Mouse (Mus musculus) heart, adult 2 months (tissue): ENCODE measurements around the gene Trmt1. TPM values are rescaled to one million over a fixed set of nuclear protein-coding genes. Genes with fewer than 3 reads are reported as not detected.
A peak's percentile ranks its signal among the peaks of the same experiment; 100 is the strongest.

ENCODE experiments used
- DNase-seq, 2 experiments: peaks; one replicate each; pipeline ENCODE4 v3.0.0; 2021
- H3K27ac ChIP-seq: fragments of 200-600 bp; 2 replicates; pipeline ENCODE4 v1.8.1; 2022
- H3K27me3 ChIP-seq: fragments of 200-500 bp; 2 replicates; pipeline ENCODE4 v1.6.1; 2012; ENCODE audit warnings: mild to moderate bottlenecking, low read length, inconsistent platforms, mixed read lengths; ENCODE audit not compliant: control insufficient read depth, insufficient read depth
- H3K36me3 ChIP-seq: fragments of 200-500 bp; 2 replicates; pipeline ENCODE4 v1.6.1; 2012; ENCODE audit warnings: low read length, inconsistent platforms; ENCODE audit not compliant: control insufficient read depth, insufficient read depth
- H3K4me1 ChIP-seq: fragments of 200-500 bp; 2 replicates; pipeline ENCODE4 v1.6.1; 2011; ENCODE audit warnings: low read length; ENCODE audit not compliant: control insufficient read depth, insufficient read depth
- H3K4me3 ChIP-seq: fragments of 200-600 bp; 2 replicates; pipeline ENCODE4 v1.8.1; 2022
- H3K79me2 ChIP-seq: fragments of 200-500 bp; replicated peaks from 2 replicates; pipeline ENCODE4 v1.6.1; 2012; ENCODE audit warnings: mild to moderate bottlenecking, inconsistent platforms, low read length, moderate library complexity, mixed read lengths; ENCODE audit not compliant: control insufficient read depth, insufficient read depth
- H3K9ac ChIP-seq: fragments of 200-500 bp; 2 replicates; pipeline ENCODE4 v1.6.1; 2012; ENCODE audit warnings: low read depth, mild to moderate bottlenecking, control low read depth, inconsistent platforms, low read length, mixed read lengths
- CTCF ChIP-seq: fragments of 200-600 bp; IDR thresholded peaks from 2 replicates; pipeline ENCODE4 v1.8.1; 2022; ENCODE audit warnings: antibody characterized with exemption, mild to moderate bottlenecking, moderate library complexity
- EP300 ChIP-seq: fragments of 200-500 bp; IDR thresholded peaks from 2 replicates; pipeline ENCODE4 v1.6.1; 2011; ENCODE audit warnings: low read depth, low read length, control low read depth; ENCODE audit not compliant: insufficient read depth
- POLR2A ChIP-seq: fragments of 200-500 bp; IDR thresholded peaks from 2 replicates; pipeline ENCODE4 v1.6.1; 2011; ENCODE audit warnings: mild to moderate bottlenecking, low read depth, low read length, control low read depth; ENCODE audit not compliant: insufficient read depth
- WGBS: fragments of 180-500 bp; shearing (Covaris S2); methylation state at CpG from one replicate; pipeline ENCODE4 v1.1.7; 2018; 5-methylcytosine and 5-hydroxymethylcytosine counted together
- intact Hi-C: fragments of 180-260 bp; cut with DNase I; formaldehyde crosslinking; loops from one replicate; pipeline ENCODE4 v1.15.1; 2025
- polyA plus RNA-seq: library from polyadenylated mRNA; depleted of rRNA; stranded (reverse); fragments of >200 nt; gene quantifications from 2 replicates; pipeline ENCODE4 v1.2.3, GENCODE M21; 2012
- total RNA-seq, 2 experiments: library from RNA; stranded (reverse); gene quantifications; 2 replicates each; pipeline ENCODE4 v1.2.3; 2021

The Trmt1 gene
- total and polyA plus RNA-seq, 3 experiments = 32.0 to 50.8 (median 37.4) TPM

DNA sequence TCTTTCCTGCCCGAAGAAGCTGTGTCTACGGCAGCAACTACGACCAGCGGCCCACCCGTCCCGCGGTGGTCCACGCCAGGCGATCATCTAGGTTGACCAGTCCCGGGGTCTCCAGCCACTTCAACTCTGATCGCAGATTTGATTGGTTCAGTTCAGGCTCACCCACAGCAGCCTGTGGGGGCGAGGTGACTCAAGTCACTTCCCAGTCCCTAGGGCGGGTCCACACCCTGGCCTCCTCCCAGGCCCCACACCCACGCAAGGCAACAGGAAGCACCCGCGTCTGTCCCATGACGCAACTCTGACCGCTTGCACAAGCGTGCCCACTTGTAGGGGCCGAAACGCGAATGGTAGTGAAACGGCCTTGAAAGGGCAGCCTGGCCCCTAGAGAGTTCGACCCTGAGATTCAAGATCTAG lies 24.6 kb upstream of the Trmt1 start:
- H3K27me3 ChIP-seq = no peaks in the 10 kb centered on the region
- H3K9ac ChIP-seq = peak overlapping the region; percentile 93
- peaks cover 1% of the 10 kb centered on the region; the same call in 1 of the 2 replicates for H3K4me1 ChIP-seq
- H3K27ac ChIP-seq = peak overlapping the region; percentile 96
- H3K4me3 ChIP-seq = peak overlapping the region; percentile 87
- 1% methylated on average over 24 of the region's 24 CpGs for WGBS
- H3K36me3 ChIP-seq = no peaks in the 10 kb centered on the region
- peak; percentile 93 to 95 for DNase-seq
- TF ChIP-seq POLR2A (peak; percentile 76), CTCF (no peak), EP300 (peak; percentile 98)
- intact Hi-C loops = loop anchor here (2.0 kb wide), 1 partner anchor 39 kb away; the partner anchor contains the start of gene Lyl1
- H3K79me2 ChIP-seq = no peaks in the 10 kb centered on the region

DNA sequence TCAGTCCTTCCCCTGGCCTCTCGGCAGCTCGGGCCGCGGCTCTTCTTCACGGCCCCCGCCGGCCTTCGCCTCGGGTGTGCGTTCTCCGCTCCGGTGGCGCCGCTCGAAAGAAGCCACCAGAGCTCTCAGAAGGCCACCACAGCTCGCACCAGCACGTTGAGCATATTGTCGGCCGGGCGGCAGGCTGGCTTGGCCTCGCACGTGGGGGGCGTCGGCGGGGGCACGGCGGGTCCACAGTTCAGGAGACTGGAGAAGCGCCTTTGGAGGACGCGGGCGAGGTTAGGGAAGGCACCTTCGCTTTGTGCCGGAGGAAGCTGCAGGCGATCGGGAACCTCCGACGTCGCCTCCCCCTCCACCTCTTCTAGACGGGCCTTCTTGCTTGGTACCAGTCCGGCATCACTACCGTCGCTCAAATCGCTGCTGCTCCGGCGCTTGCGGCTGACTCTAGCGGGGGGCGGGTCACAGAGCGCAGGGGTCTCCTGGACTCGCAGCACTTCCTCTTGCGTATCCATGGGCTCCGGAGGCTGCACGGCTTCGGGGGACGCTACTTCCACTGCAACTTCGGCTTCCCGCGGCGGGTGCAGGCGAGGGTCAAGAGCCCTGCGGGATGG lies 24.0 kb upstream of the Trmt1 start:
- H3K27ac ChIP-seq = peak overlapping the region; percentile 96
- peak overlapping the region; percentile 87 for H3K4me3 ChIP-seq
- no peaks in the 10 kb centered on the region for H3K79me2 ChIP-seq
- H3K9ac ChIP-seq = peak overlapping the region; percentile 93
- H3K4me1 ChIP-seq = no peaks in the 10 kb centered on the region; the same call in 1 of the 2 replicates
- no peak for DNase-seq
- WGBS = 1% methylated on average over 61 of the region's 61 CpGs
- intact Hi-C loops = loop anchor here (2.0 kb wide), 1 partner anchor 39 kb away; the partner anchor contains the start of gene Lyl1
- H3K36me3 ChIP-seq = no peaks in the 10 kb centered on the region
- TF ChIP-seq CTCF = no peak
- H3K27me3 ChIP-seq = no peaks in the 10 kb centered on the region

DNA sequence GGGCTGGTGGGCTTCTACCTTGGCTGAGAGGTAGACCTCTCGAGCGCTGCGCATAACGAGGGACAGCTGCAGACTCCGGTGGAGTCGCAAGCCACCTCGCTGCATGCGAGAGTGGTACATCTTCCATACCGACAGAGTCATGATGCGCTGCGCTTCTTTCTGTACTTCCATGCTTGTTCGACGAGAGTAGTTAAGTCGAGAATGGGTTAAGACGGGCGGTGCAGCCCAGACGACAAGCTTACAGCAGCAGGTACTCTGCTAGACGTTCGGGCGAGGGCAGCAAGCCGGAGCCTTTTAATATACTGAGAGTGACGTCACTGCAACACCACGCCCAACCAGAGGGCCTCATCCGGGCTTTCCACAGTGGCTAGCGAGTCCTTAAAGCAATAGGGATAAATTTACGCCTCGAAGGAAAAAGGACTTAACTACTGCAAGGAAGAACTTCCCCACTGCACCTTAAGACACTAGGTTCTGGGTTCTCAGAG lies 23.5 kb upstream of the Trmt1 start, which contains the start of gene Ier2:
Ier2 (minus strand) TSS at position 272 of the 485 bp plus-strand sequence.
- peak; percentile 96 for DNase-seq
- Histone ChIP-seq H3K9ac (peak within 1 kb of the TSS; percentile 93), H3K27me3 (no peaks in the 10 kb centered on the region), H3K27ac (peak within 1 kb of the TSS; percentile 96), H3K36me3 (no peaks in the 10 kb centered on the region), H3K4me1 (no peaks in the 10 kb centered on the region; the same call in 1 of the 2 replicates), H3K4me3 (peak within 1 kb of the TSS; percentile 87), H3K79me2 (no peaks in the 10 kb centered on the region)
- WGBS = under 1% methylated on average over 27 of the region's 27 CpGs
- intact Hi-C loops = no loop called here
- TF ChIP-seq CTCF (peak; percentile 25), EP300 (peak; percentile 97), POLR2A (peak; percentile 100)

DNA sequence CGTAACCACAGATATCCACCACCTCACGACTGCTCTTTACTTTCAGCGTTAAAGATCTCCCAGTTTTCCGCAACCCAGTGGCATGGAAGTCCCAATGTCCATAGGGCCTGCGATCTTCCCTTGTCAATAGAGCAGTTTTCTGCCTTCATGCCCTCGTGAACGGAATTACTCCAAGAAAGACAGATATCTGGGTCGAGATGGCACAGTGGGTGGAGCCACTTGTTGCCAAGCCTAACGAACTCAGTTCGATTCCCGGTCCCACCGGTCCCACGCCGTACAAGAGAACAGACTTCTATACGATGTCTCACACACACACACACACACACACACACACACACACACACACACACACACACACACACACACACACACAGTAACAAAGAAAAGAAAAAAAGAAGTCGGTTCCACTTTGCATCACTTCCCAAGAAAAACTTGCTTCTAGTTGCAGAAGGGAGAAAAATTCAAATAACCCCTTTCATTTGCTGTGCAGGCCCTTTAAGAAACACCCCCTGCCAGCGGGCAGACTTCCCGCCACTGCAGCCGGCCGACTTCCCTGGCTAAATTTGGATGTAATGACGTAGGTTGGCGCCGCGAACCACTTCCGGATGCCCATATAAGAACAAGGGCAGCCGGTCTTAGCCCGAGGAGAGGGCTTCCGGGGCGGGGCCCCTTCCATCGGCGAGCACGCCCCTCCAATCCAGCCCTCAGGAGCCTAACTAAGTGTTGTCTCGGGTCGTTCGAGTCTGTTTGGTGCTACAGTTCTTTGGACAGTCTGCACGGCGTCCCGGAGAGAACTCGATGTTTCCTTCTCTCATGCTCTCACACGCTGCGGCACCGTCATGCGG lies 22.4 kb upstream of the Trmt1 start:
- WGBS = 2% methylated on average over 43 of the region's 43 CpGs
- intact Hi-C loops = loop anchor here (2.0 kb wide), 2 partner anchors 25 to 325 kb away; no protein-coding TSS in a partner anchor

DNA sequence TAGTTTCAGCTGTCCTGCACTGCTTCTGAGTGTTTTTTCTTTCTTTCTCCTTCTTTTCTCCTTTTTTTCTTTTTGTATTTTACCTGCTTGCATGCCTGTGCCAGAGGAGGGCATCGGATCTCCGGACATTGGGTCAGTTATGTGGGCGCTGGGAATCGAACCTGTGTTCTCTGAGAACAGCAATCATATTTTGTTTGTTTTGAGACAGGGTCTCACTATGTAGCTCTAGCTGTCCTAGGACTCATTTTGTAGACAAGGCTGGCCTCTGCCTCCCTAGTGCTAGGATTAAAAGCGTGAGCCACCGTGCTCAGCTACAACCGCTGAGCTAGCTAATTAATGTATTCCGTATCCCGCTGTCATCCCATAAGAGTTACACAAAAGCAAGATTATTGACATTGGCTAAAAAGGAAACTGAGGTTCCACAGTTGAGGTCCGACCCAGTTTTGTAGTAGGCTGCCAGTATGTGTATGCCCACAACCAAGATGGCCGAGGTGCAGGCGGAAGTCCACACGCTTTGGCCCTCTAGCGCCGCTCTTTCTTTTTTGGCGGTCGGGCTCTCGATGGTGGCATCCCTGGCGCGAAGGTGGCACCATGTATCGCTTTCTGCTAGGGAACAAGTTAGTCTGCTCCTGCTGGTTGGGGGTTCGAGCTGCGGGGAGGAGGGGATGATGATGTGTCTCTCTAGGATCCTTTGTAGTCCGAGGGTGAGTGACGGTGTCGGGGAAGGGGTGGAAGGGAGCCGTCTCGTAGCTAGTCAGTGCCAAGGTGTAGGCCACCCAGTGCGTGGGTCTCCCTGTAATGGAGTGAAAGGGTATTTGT lies 21.3 kb upstream of the Trmt1 start:
- Histone ChIP-seq H3K4me1 (no peaks in the 10 kb centered on the region), H3K9ac (peak overlapping the region; percentile 66), H3K36me3 (no peaks in the 10 kb centered on the region), H3K4me3 (peak overlapping the region; percentile 53), H3K79me2 (no peaks in the 10 kb centered on the region), H3K27me3 (no peaks in the 10 kb centered on the region), H3K27ac (peak overlapping the region; percentile 94)
- DNase-seq = peak; percentile 79 to 86
- WGBS = under 1% methylated on average over 29 of the region's 29 CpGs
- intact Hi-C loops = loop anchor here (1.0 to 2.0 kb wide), 3 partner anchors 23 to 324 kb away; partner anchors contain the start of gene Nacc1
- TF ChIP-seq CTCF (peak; percentile 66), POLR2A (peak; percentile 68), EP300 (peak; percentile 70; the same call in 1 of the 2 replicates)

More for the DNA sequence above, 22.4 kb upstream of the Trmt1 start:
- Histone ChIP-seq H3K4me1 (no peaks in the 10 kb centered on the region; the same call in 1 of the 2 replicates), H3K4me3 (peak overlapping the region; percentile 87), H3K79me2 (no peaks in the 10 kb centered on the region), H3K27me3 (no peaks in the 10 kb centered on the region), H3K27ac (peak overlapping the region; percentile 96), H3K36me3 (no peaks in the 10 kb centered on the region), H3K9ac (peak overlapping the region; percentile 63)
- peak; percentile 98 for DNase-seq
- TF ChIP-seq CTCF (no peak), EP300 (peak; percentile 69; the same call in 1 of the 2 replicates), POLR2A (peak; percentile 96)
